Mouse (Mus musculus): Measurements from ENCODE around the gene Lman1l. TPM values are rescaled to one million over a fixed set of nuclear protein-coding genes. Genes with fewer than 3 reads are reported as not detected.

Lman1l gene
- polyA plus RNA-seq, 2 experiments, result not detected

DNA sequence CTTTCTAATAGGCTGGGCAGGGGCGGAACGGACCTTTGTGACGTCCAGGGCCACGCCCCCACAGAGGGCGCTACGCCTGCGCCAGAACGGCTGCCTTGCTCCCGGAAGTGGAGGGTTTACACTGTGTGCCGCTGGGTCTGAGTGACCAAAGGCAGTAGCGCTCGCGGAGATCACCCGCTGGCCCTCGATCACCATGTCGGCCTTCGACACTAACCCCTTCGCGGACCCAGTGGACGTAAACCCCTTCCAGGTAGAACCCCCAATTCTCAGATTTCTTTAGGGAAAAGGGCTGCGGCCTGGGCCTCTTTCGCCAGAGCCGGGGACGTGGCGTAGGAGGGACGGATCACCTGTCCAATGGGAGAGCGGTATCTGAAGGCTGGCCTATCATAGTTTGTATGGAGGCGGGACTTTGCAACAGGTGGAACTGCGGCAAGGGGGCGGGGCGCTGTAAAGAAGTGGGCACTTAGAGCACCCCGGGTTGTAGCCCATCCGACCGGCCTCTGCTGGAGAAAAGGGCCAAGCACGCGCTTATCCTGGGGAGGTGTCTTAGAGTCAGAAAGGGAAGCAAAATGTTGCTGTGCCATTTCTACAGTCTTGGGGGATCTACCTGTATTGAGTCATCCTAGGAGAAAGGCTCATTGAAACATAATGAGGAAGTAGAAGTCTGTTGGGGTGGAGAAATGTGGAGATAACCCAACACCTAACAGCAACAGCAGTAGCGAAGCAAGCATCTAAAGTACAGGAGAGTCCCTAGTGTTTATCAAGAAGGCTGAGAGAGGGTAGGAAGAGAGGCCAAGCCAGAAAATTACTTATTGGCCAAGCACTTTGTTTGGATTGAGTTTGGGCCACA, 59.5 kb downstream of the Lman1l start, which contains the start of gene Scamp2:
Gene Scamp2, plus strand, starts transcription at position 83 of the 850 bp plus-strand sequence.
- H3K27ac ChIP-seq (replicated peaks; ENCODE audit: low read depth, low read length), result peak within 1 kb of the TSS; percentile 63; the same call in 1 of the 2 replicates
- H3K9ac ChIP-seq (ENCODE audit: low read depth, low read length, severe bottlenecking), result peak within 1 kb of the TSS; percentile 66
- peaks cover 19% of the 10 kb centered on the region for H3K4me1 ChIP-seq (ENCODE audit: control insufficient read depth, insufficient read depth, low read length)
- peak; percentile 95 for DNase-seq (ENCODE audit: low spot score)
- H3K9me3 ChIP-seq (ENCODE audit: control insufficient read depth, low read length), result no peaks in the 10 kb centered on the region
- peak; percentile 99 for ATAC-seq (ENCODE audit: low FRiP score, low read depth)
- H3K27me3 ChIP-seq (ENCODE audit: control insufficient read depth, insufficient read depth, low read length), result no peaks in the 10 kb centered on the region
- peak within 1 kb of the TSS; percentile 69 for H3K4me3 ChIP-seq (replicated peaks; ENCODE audit: low read length)
- peak within 1 kb of the TSS; percentile 87 for H3K4me2 ChIP-seq (replicated peaks; ENCODE audit: low read depth, low read length, severe bottlenecking)
- H3K36me3 ChIP-seq (ENCODE audit: control insufficient read depth, insufficient read depth, low read length), result no peaks in the 10 kb centered on the region
- 1% methylated on average over 37 of the region's 37 CpGs for WGBS
- peak; percentile 52; the same call in 1 of the 2 replicates for TF ChIP-seq POLR2A (IDR thresholded peaks at IDR 0.05; ENCODE audit: borderline replicate concordance, extremely low read depth, insufficient read depth, insufficient read length)

DNA sequence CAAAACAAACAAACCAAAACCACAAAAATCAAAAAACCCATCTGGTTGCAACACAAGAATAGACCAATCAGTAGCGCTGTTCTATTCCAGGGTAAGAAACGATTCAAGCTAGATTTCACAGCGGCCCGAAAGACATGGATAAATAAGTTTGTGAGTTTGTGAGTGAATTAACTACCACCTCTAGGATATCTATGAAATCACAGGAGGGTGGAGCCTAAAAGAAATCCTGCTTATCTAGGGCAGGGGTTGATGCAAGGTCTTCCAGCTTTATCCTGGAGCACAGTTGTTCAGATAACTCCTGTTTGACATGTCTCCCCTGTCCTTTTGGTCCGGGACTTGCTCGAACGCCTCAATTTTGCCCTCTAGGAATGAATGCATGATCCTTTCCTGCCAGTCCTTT, 60.3 kb downstream of the Lman1l start:
- Histone ChIP-seq H3K9me3 (ENCODE audit: control insufficient read depth, low read length) (no peaks in the 10 kb centered on the region), H3K4me1 (ENCODE audit: control insufficient read depth, insufficient read depth, low read length) (peaks cover 16% of the 10 kb centered on the region), H3K4me2 (replicated peaks; ENCODE audit: low read depth, low read length, severe bottlenecking) (peak overlapping the region; percentile 87), H3K9ac (ENCODE audit: low read depth, low read length, severe bottlenecking) (peak overlapping the region; percentile 66; the same call in 1 of the 2 replicates), H3K4me3 (replicated peaks; ENCODE audit: low read length) (peak overlapping the region; percentile 69), H3K36me3 (ENCODE audit: control insufficient read depth, insufficient read depth, low read length) (no peaks in the 10 kb centered on the region), H3K27ac (replicated peaks; ENCODE audit: low read depth, low read length) (no peak overlapping the region), H3K27me3 (ENCODE audit: control insufficient read depth, insufficient read depth, low read length) (no peaks in the 10 kb centered on the region)
- no peak for DNase-seq (ENCODE audit: low spot score)
- TF ChIP-seq POLR2A (IDR thresholded peaks at IDR 0.05; ENCODE audit: borderline replicate concordance, extremely low read depth, insufficient read depth, insufficient read length), result no peak
- WGBS, result 30% methylated on average over 7 of the region's 7 CpGs
- ATAC-seq (ENCODE audit: low FRiP score, low read depth), result no peak

GRCm38 (mm10) chr9:57559568-57559967, 61.0 kb downstream of the Lman1l start:
- Histone ChIP-seq H3K27me3 (ENCODE audit: control insufficient read depth, insufficient read depth, low read length) (no peaks in the 10 kb centered on the region), H3K4me2 (replicated peaks; ENCODE audit: low read depth, low read length, severe bottlenecking) (no peak overlapping the region), H3K4me1 (ENCODE audit: control insufficient read depth, insufficient read depth, low read length) (peaks cover 16% of the 10 kb centered on the region), H3K27ac (replicated peaks; ENCODE audit: low read depth, low read length) (no peak overlapping the region), H3K9me3 (ENCODE audit: control insufficient read depth, low read length) (no peaks in the 10 kb centered on the region), H3K9ac (ENCODE audit: low read depth, low read length, severe bottlenecking) (no peak overlapping the region), H3K4me3 (replicated peaks; ENCODE audit: low read length) (no peak overlapping the region), H3K36me3 (ENCODE audit: control insufficient read depth, insufficient read depth, low read length) (no peaks in the 10 kb centered on the region)
- 84% methylated on average over 2 of the region's 2 CpGs for WGBS
- ATAC-seq (ENCODE audit: low FRiP score, low read depth), result no peak
- no peak for DNase-seq (ENCODE audit: low spot score)
- TF ChIP-seq POLR2A (IDR thresholded peaks at IDR 0.05; ENCODE audit: borderline replicate concordance, extremely low read depth, insufficient read depth, insufficient read length), result no peak

- Histone ChIP-seq H3K27ac (replicated peaks; ENCODE audit: low read depth, low read length) (no peak overlapping the region), H3K4me3 (replicated peaks; ENCODE audit: low read length) (no peak overlapping the region), H3K9me3 (ENCODE audit: control insufficient read depth, low read length) (no peaks in the 10 kb centered on the region), H3K4me1 (ENCODE audit: control insufficient read depth, insufficient read depth, low read length) (peaks cover 16% of the 10 kb centered on the region), H3K36me3 (ENCODE audit: control insufficient read depth, insufficient read depth, low read length) (no peaks in the 10 kb centered on the region), H3K4me2 (replicated peaks; ENCODE audit: low read depth, low read length, severe bottlenecking) (no peak overlapping the region), H3K9ac (ENCODE audit: low read depth, low read length, severe bottlenecking) (no peak overlapping the region), H3K27me3 (ENCODE audit: control insufficient read depth, insufficient read depth, low read length) (no peaks in the 10 kb centered on the region)
- no peak for TF ChIP-seq POLR2A (IDR thresholded peaks at IDR 0.05; ENCODE audit: borderline replicate concordance, extremely low read depth, insufficient read depth, insufficient read length)
- DNase-seq (ENCODE audit: low spot score) (no peak), ATAC-seq (ENCODE audit: low FRiP score, low read depth) (no peak)
- 83% methylated on average over 4 of the region's 4 CpGs for WGBS
These were observed 61.9 kb downstream of the Lman1l start for GRCm38 (mm10) chr9:57558625-57559024.

GRCm38 (mm10) chr9:57557215-57557614, 63.4 kb downstream of the Lman1l start:
- 76% methylated on average over 3 of the region's 3 CpGs for WGBS
- DNase-seq (ENCODE audit: low spot score) (no peak), ATAC-seq (ENCODE audit: low FRiP score, low read depth) (no peak)
- Histone ChIP-seq H3K4me3 (replicated peaks; ENCODE audit: low read length) (no peak overlapping the region), H3K4me1 (ENCODE audit: control insufficient read depth, insufficient read depth, low read length) (peaks cover 11% of the 10 kb centered on the region), H3K4me2 (replicated peaks; ENCODE audit: low read depth, low read length, severe bottlenecking) (no peak overlapping the region), H3K36me3 (ENCODE audit: control insufficient read depth, insufficient read depth, low read length) (no peaks in the 10 kb centered on the region), H3K9me3 (ENCODE audit: control insufficient read depth, low read length) (no peaks in the 10 kb centered on the region), H3K9ac (ENCODE audit: low read depth, low read length, severe bottlenecking) (no peak overlapping the region), H3K27ac (replicated peaks; ENCODE audit: low read depth, low read length) (no peak overlapping the region), H3K27me3 (ENCODE audit: control insufficient read depth, insufficient read depth, low read length) (no peaks in the 10 kb centered on the region)
- TF ChIP-seq POLR2A (IDR thresholded peaks at IDR 0.05; ENCODE audit: borderline replicate concordance, extremely low read depth, insufficient read depth, insufficient read length), result no peak

Other genes with a start within 250 kb of the Lman1l start
- 32.1 and 32.8 TPM in 2 replicates for gene Ppcdc, start 180.7 kb downstream of the Lman1l start, polyA plus RNA-seq (2012; rRNA removed)
- gene Ppcdc, start 180.7 kb downstream of the Lman1l start, polyA plus RNA-seq (2014; fragmentation: Nextera tagmentation; extraction: Ambion mirVana), result 22.1 and 27.5 TPM in 2 replicates
- gene Scamp5, start 152.7 kb downstream of the Lman1l start, polyA plus RNA-seq (2012; rRNA removed), result 33.8 and 45.3 TPM in 2 replicates
- gene Scamp5, start 152.7 kb downstream of the Lman1l start, polyA plus RNA-seq (2014; fragmentation: Nextera tagmentation; extraction: Ambion mirVana), result 10.0 and 12.5 TPM in 2 replicates
- 0.60 and 0.74 TPM in 2 replicates for gene Rpp25, start 116.7 kb downstream of the Lman1l start, polyA plus RNA-seq (2012; rRNA removed)
- gene Rpp25, start 116.7 kb downstream of the Lman1l start, polyA plus RNA-seq (2014; fragmentation: Nextera tagmentation; extraction: Ambion mirVana), result 0.94 and 1.5 TPM in 2 replicates
- 168 and 174 TPM in 2 replicates for gene Cox5a, start 99.5 kb downstream of the Lman1l start, polyA plus RNA-seq (2012; rRNA removed)
- 436 and 466 TPM in 2 replicates for gene Cox5a, start 99.5 kb downstream of the Lman1l start, polyA plus RNA-seq (2014; fragmentation: Nextera tagmentation; extraction: Ambion mirVana)
- 16.2 and 19.0 TPM in 2 replicates for gene Fam219b, start 83.2 kb downstream of the Lman1l start, polyA plus RNA-seq (2012; rRNA removed)
- 25.2 and 27.0 TPM in 2 replicates for gene Fam219b, start 83.2 kb downstream of the Lman1l start, polyA plus RNA-seq (2014; fragmentation: Nextera tagmentation; extraction: Ambion mirVana)
- gene Mpi, start 68.0 kb downstream of the Lman1l start, polyA plus RNA-seq (2012; rRNA removed), result 51.0 and 55.6 TPM in 2 replicates
- gene Mpi, start 68.0 kb downstream of the Lman1l start, polyA plus RNA-seq (2014; fragmentation: Nextera tagmentation; extraction: Ambion mirVana), result 34.4 and 37.5 TPM in 2 replicates
- 75.3 and 99.2 TPM in 2 replicates for gene Scamp2, start 59.8 kb downstream of the Lman1l start, polyA plus RNA-seq (2012; rRNA removed)
- gene Scamp2, start 59.8 kb downstream of the Lman1l start, polyA plus RNA-seq (2014; fragmentation: Nextera tagmentation; extraction: Ambion mirVana), result 81.7 and 82.5 TPM in 2 replicates
- 41.7 and 47.2 TPM in 2 replicates for gene Ulk3, start 31.3 kb downstream of the Lman1l start, polyA plus RNA-seq (2012; rRNA removed)
- 13.1 and 13.8 TPM in 2 replicates for gene Ulk3, start 31.3 kb downstream of the Lman1l start, polyA plus RNA-seq (2014; fragmentation: Nextera tagmentation; extraction: Ambion mirVana)
- 0.03 TPM in 1 of 2 replicates, not detected in the other for gene Cplx3, start 14.5 kb downstream of the Lman1l start, polyA plus RNA-seq (2012; rRNA removed)
- gene Cplx3, start 14.5 kb downstream of the Lman1l start, polyA plus RNA-seq (2014; fragmentation: Nextera tagmentation; extraction: Ambion mirVana), result not detected in 2 replicates
- gene Csk, start 32.9 kb upstream of the Lman1l start, polyA plus RNA-seq (2012; rRNA removed), result 88.5 and 91.4 TPM in 2 replicates
- 28.1 and 29.7 TPM in 2 replicates for gene Csk, start 32.9 kb upstream of the Lman1l start, polyA plus RNA-seq (2014; fragmentation: Nextera tagmentation; extraction: Ambion mirVana)
- not detected in 2 replicates for gene Cyp1a2, start 62.9 kb upstream of the Lman1l start, polyA plus RNA-seq (2012; rRNA removed)
- not detected in 2 replicates for gene Cyp1a2, start 62.9 kb upstream of the Lman1l start, polyA plus RNA-seq (2014; fragmentation: Nextera tagmentation; extraction: Ambion mirVana)
- gene Cyp1a1, start 67.2 kb upstream of the Lman1l start, polyA plus RNA-seq (2012; rRNA removed), result 0.03 and 0.04 TPM in 2 replicates
- gene Cyp1a1, start 67.2 kb upstream of the Lman1l start, polyA plus RNA-seq (2014; fragmentation: Nextera tagmentation; extraction: Ambion mirVana), result not detected in 2 replicates
- gene Edc3, start 87.8 kb upstream of the Lman1l start, polyA plus RNA-seq (2012; rRNA removed), result 21.0 and 24.4 TPM in 2 replicates
- gene Edc3, start 87.8 kb upstream of the Lman1l start, polyA plus RNA-seq (2014; fragmentation: Nextera tagmentation; extraction: Ambion mirVana), result 25.7 and 27.7 TPM in 2 replicates
- 133 and 146 TPM in 2 replicates for gene Clk3, start 145.1 kb upstream of the Lman1l start, polyA plus RNA-seq (2012; rRNA removed)
- gene Clk3, start 145.1 kb upstream of the Lman1l start, polyA plus RNA-seq (2014; fragmentation: Nextera tagmentation; extraction: Ambion mirVana), result 56.1 and 76.3 TPM in 2 replicates
- 6.6 and 8.9 TPM in 2 replicates for gene Arid3b, start 216.0 kb upstream of the Lman1l start, polyA plus RNA-seq (2012; rRNA removed)
- gene Arid3b, start 216.0 kb upstream of the Lman1l start, polyA plus RNA-seq (2014; fragmentation: Nextera tagmentation; extraction: Ambion mirVana), result 2.9 and 6.3 TPM in 2 replicates